Mouse (Mus musculus) liver, embryonic 11.5 days (tissue): ENCODE measurements around the gene Dhx30. TPM values are rescaled to one million over a fixed set of nuclear protein-coding genes. Genes with fewer than 3 reads are reported as not detected.
"Not testable (repeated sequence)": the region's sequence is repeated elsewhere in the genome, so short reads cannot be mapped to it uniquely, and the experiment has no call there.

Source experiments
- ATAC-seq: fragments of 200-750 bp; cut with Nextera tagmentation; replicated peaks from 2 replicates; pipeline ENCODE4 v1.8.0; 2017; ENCODE audit warnings: moderate number of reproducible peaks, mild to moderate bottlenecking, moderate TSS enrichment, moderate library complexity; ENCODE audit not compliant: low FRiP score
- DNase-seq: peaks from one replicate; pipeline ENCODE4 v3.0.0-alpha.2; 2017; ENCODE audit warnings: low spot score
- H3K27ac ChIP-seq: fragments of 300-500 bp; sonication (generic); 2 replicates; pipeline ENCODE4 v1.5.1; 2014; ENCODE audit warnings: mild to moderate bottlenecking, low read depth, low read length, control low read depth
- H3K27me3 ChIP-seq: fragments of 300-500 bp; sonication (generic); replicated peaks from 2 replicates; pipeline ENCODE4 v1.6.1; 2014; ENCODE audit warnings: low read length, mixed read lengths; ENCODE audit not compliant: control insufficient read depth, insufficient read depth
- H3K36me3 ChIP-seq: fragments of 300-500 bp; sonication (generic); 2 replicates; pipeline ENCODE4 v1.6.1; 2014; ENCODE audit warnings: mild to moderate bottlenecking, low read length, moderate library complexity, mixed read lengths; ENCODE audit not compliant: control insufficient read depth, insufficient read depth
- H3K4me1 ChIP-seq: fragments of 300-500 bp; sonication (generic); replicated peaks from 2 replicates; pipeline ENCODE4 v1.6.1; 2014; ENCODE audit warnings: low read length, mixed read lengths; ENCODE audit not compliant: control insufficient read depth, insufficient read depth
- H3K4me2 ChIP-seq: fragments of 300-500 bp; sonication (generic); 2 replicates; pipeline ENCODE4 v1.6.1; 2014; ENCODE audit warnings: mild to moderate bottlenecking, control low read depth, moderate library complexity
- H3K4me3 ChIP-seq: fragments of 300-500 bp; sonication (generic); 2 replicates; pipeline ENCODE4 v1.5.1; 2014; ENCODE audit warnings: low read depth, low read length, control low read depth
- H3K9ac ChIP-seq: fragments of 300-500 bp; sonication (generic); 2 replicates; pipeline ENCODE4 v1.6.1; 2014; ENCODE audit warnings: low read depth, low read length, control low read depth
- H3K9me3 ChIP-seq: fragments of 300-500 bp; sonication (generic); 2 replicates; pipeline ENCODE4 v1.6.1; 2016; ENCODE audit warnings: low read length, inconsistent platforms, mixed read lengths; ENCODE audit not compliant: control insufficient read depth
- WGBS: fragments of 180-500 bp; shearing (Covaris S2); extraction: QIAGEN DNeasy Blood & Tissue Kit; methylation state at CpG from one replicate; pipeline ENCODE4 v1.1.7; 2014; 5-methylcytosine and 5-hydroxymethylcytosine counted together
- polyA plus RNA-seq: library from polyadenylated mRNA; unstranded; fragments of >200 nt; fragmentation: Nextera tagmentation; extraction: Ambion mirVana; gene quantifications from 2 replicates; pipeline ENCODE4 v1.2.1, GENCODE M21; 2014

Dhx30 gene
- 113 and 124 TPM in 2 replicates for polyA plus RNA-seq

DNA sequence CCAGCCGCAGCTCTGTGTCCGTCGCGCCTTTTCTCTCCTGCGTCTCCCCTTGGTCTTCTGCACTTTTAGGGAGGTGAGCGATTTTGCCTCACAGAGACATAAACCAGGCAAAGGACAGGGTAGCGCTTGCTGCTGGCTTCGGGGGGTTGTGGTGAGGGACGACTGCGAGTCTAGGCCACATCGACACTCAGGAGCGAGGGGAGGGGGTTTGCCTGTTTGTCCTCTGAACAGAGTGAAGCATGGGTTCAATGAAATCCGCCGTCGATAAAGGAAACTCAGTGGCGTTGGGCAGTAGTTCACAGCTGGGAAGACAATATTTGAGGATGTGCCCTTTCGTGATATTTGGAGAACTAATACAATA lies at the start of gene Dhx30:
TSS of gene Dhx30 (minus strand) at position 52 of the 361 bp plus-strand sequence.
- Histone ChIP-seq H3K36me3 (peaks cover 5% of the 10 kb centered on the region; the same call in 1 of the 2 replicates), H3K27ac (peak within 1 kb of the TSS; percentile 95), H3K4me3 (peak within 1 kb of the TSS; percentile 94), H3K9ac (peak within 1 kb of the TSS; percentile 83), H3K27me3 (no peaks in the 10 kb centered on the region), H3K9me3 (no peaks in the 10 kb centered on the region), H3K4me1 (peaks cover 13% of the 10 kb centered on the region), H3K4me2 (peak within 1 kb of the TSS; percentile 84)
- ATAC-seq, result peak; percentile 0; the same call in 1 of the 2 replicates
- no peak for DNase-seq
- WGBS, result 0% methylated on average over 17 of the region's 17 CpGs

DNA sequence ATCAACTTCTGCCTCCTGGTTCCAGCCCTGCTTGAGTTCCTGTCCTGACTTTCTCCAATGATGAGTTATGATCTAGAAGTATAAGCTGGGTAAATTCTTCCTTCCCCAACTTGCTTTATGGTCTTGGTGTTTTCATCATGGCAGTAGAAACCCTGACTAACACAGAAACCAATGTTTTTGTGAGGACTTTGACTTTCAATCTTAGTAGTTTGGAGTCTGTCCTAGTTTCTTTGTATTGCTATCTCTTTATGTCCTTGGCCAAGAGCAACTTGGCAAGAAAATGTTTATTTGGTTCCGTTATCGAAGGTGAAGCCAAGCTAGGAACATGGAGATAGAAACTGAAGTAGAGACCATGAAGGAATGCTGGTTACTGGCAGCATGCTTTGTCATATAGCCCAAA lies 45.4 kb upstream of the Dhx30 start:
- peaks cover 22% of the 10 kb centered on the region for H3K36me3 ChIP-seq
- H3K9me3 ChIP-seq, result no peaks in the 10 kb centered on the region
- no peak for ATAC-seq

GRCm38 (mm10) chr9:110162441-110162840 lies 44.8 kb upstream of the Dhx30 start:
- ATAC-seq, result no peak
- WGBS, result 83% methylated on average over 5 of the region's 5 CpGs
- Histone ChIP-seq H3K4me1 (no peaks in the 10 kb centered on the region), H3K27me3 (no peaks in the 10 kb centered on the region), H3K4me3 (no peak overlapping the region), H3K4me2 (no peak overlapping the region), H3K9me3 (no peaks in the 10 kb centered on the region), H3K36me3 (peaks cover 17% of the 10 kb centered on the region), H3K9ac (no peak overlapping the region), H3K27ac (no peak overlapping the region)
- no peak for DNase-seq

More for the DNA sequence above, 45.4 kb upstream of the Dhx30 start:
- Histone ChIP-seq H3K4me3 (no peak overlapping the region), H3K4me1 (no peaks in the 10 kb centered on the region), H3K27me3 (no peaks in the 10 kb centered on the region), H3K9ac (no peak overlapping the region), H3K4me2 (no peak overlapping the region), H3K27ac (no peak overlapping the region)
- 98% methylated on average over 2 of the region's 2 CpGs for WGBS
- DNase-seq, result no peak

DNA sequence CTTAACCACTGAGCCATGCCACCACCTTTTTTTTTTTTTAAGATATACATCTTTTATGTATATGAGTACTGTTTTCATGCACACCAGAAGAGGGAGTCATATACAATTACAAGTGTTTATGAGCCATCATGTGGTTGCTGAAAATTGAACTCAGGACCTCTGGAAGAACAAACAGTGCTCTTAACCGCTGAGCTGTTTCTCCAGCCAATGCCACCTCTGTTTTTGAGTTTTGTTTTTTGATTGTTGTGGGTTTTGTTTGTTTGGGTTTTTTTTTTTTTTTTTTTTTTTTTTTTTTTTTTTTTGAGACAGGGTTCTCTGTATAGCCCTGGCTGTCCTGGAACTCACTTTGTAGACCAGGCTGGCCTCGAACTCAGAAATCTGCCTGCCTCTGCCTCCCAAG lies 42.9 kb upstream of the Dhx30 start:
- not testable (repeated sequence) for H3K4me2 ChIP-seq, H3K4me3 ChIP-seq, H3K27me3 ChIP-seq, H3K9ac ChIP-seq, H3K27ac ChIP-seq, H3K9me3 ChIP-seq, ATAC-seq, DNase-seq, H3K4me1 ChIP-seq
- WGBS, result 96% methylated on average over 2 of the region's 2 CpGs
- H3K36me3 ChIP-seq, result peaks cover 19% of the 10 kb centered on the region

- Histone ChIP-seq H3K9ac (no peak overlapping the region), H3K4me1 (no peaks in the 10 kb centered on the region), H3K9me3 (no peaks in the 10 kb centered on the region), H3K4me3 (no peak overlapping the region), H3K27me3 (no peaks in the 10 kb centered on the region), H3K36me3 (peaks cover 24% of the 10 kb centered on the region), H3K4me2 (no peak overlapping the region), H3K27ac (no peak overlapping the region)
- ATAC-seq, result no peak
- WGBS, result 86% methylated on average over 1 of the region's 1 CpGs
- DNase-seq, result no peak
These were observed 41.4 kb upstream of the Dhx30 start for GRCm38 (mm10) chr9:110159036-110159435.

GRCm38 (mm10) chr9:110148598-110148997 lies 31.0 kb upstream of the Dhx30 start:
- Histone ChIP-seq H3K4me3 (no peak overlapping the region), H3K27ac (no peak overlapping the region), H3K9me3 (no peaks in the 10 kb centered on the region), H3K9ac (no peak overlapping the region), H3K4me2 (no peak overlapping the region), H3K4me1 (peaks cover 3% of the 10 kb centered on the region; the same call in 1 of the 2 replicates), H3K27me3 (no peaks in the 10 kb centered on the region), H3K36me3 (peaks cover 30% of the 10 kb centered on the region)
- peak; percentile 76 for ATAC-seq
- 29% methylated on average over 2 of the region's 2 CpGs for WGBS
- DNase-seq, result no peak

GRCm38 (mm10) chr9:110142097-110142496 lies 24.5 kb upstream of the Dhx30 start:
- H3K9ac ChIP-seq, result no peak overlapping the region
- 94% methylated on average over 1 of the region's 1 CpGs for WGBS

GRCm38 (mm10) chr9:110139119-110139518 lies 21.5 kb upstream of the Dhx30 start:
- Histone ChIP-seq H3K4me2 (no peak overlapping the region), H3K4me3 (no peak overlapping the region), H3K27me3 (no peaks in the 10 kb centered on the region), H3K27ac (no peak overlapping the region), H3K36me3 (peaks cover 23% of the 10 kb centered on the region), H3K9ac (no peak overlapping the region), H3K4me1 (peaks cover 7% of the 10 kb centered on the region), H3K9me3 (no peaks in the 10 kb centered on the region)
- WGBS, result 39% methylated on average over 4 of the region's 4 CpGs
- DNase-seq (no peak), ATAC-seq (peak; percentile 71)

More at GRCm38 (mm10) chr9:110142097-110142496, 24.5 kb upstream of the Dhx30 start:
- ATAC-seq, result no peak
- Histone ChIP-seq H3K36me3 (peaks cover 9% of the 10 kb centered on the region; the same call in 1 of the 2 replicates), H3K27ac (no peak overlapping the region), H3K4me2 (no peak overlapping the region), H3K9me3 (no peaks in the 10 kb centered on the region), H3K4me1 (0 out of 2 replicates have a peak, but pooled peaks cover 5% of the 10 kb centered on the region), H3K27me3 (no peaks in the 10 kb centered on the region), H3K4me3 (no peak overlapping the region)
- no peak for DNase-seq

DNA sequence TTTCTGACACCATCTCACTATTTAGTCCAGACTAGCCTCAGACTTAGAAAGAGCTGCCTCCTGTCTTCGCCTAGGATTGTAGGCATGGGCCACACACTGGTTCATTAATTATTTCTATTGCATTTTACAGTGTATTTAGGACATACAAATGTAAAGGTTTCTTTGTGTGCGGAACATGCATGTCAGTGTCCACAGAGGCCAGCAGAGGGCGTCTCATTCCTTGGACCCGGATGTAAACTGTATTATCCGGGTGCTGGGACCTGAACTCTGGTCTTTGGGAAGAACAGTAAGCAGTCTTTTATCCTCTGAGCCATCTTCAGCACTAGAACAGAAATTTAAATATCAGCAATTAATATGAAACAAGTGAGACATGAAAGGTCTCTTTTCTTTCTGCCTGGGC lies 16.5 kb upstream of the Dhx30 start:
- Histone ChIP-seq H3K9ac (no peak overlapping the region), H3K4me2 (peak overlapping the region; percentile 92), H3K27ac (no peak overlapping the region), H3K4me3 (no peak overlapping the region), H3K27me3 (no peaks in the 10 kb centered on the region), H3K4me1 (peaks cover 19% of the 10 kb centered on the region), H3K9me3 (no peaks in the 10 kb centered on the region), H3K36me3 (peaks cover 17% of the 10 kb centered on the region)
- DNase-seq, result no peak
- 75% methylated on average over 5 of the region's 5 CpGs for WGBS
- no peak for ATAC-seq
